Mouse (Mus musculus) lung, postnatal 0 days (tissue): ENCODE data around the gene Kmt2a.

Experiments
- CTCF ChIP-seq: IDR thresholded peaks from 2 replicates; pipeline ENCODE4 v1.5.1; 2016; ENCODE audit warnings: antibody characterized with exemption, mild to moderate bottlenecking
- EP300 ChIP-seq: IDR thresholded peaks from 2 replicates; pipeline ENCODE4 v1.6.1; 2016; ENCODE audit warnings: antibody characterized with exemption, mild to moderate bottlenecking, control low read depth

DNA sequence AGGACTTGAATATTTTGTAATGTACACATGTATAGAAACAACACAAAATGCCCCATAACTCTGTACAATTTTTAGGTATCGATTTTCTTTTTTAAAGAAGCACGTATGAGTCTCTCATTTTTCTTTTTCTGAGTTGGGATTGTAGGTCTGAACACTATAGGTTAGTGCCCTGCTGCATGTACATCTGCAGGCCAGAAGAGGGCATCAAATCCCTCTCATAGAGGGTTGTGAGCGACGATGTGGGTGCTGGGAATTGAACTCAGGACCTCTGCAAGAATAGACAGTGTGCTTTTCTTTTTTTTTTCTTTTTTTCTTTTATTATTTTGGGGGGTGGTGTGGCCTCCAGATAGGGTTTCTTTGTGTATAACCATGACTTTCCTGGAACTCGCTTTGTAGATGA, 109.7 kb downstream of the Kmt2a start:
- peak; percentile 19; the same call in 1 of the 2 replicates for TF ChIP-seq CTCF
- no peak for TF ChIP-seq EP300
